Mouse (Mus musculus) adrenal gland, postnatal 36 days (tissue): ENCODE measurements around the gene Cyp2c65. TPM values are rescaled to one million over a fixed set of nuclear protein-coding genes. Genes with fewer than 3 reads are reported as not detected.

ENCODE experiments used
- DNase-seq, 2 experiments: peaks; one replicate each; pipeline ENCODE4 v3.0.0; 2021; ENCODE audit warnings: mixed read lengths in 1 of 2
- long read RNA-seq, 2 experiments: library from polyadenylated mRNA; stranded (forward); transcript quantifications; one replicate each; pipeline ENCODE4 v2.0.0; 2021; ENCODE audit warnings: borderline sequencing depth in 2 of 2
- total RNA-seq, 2 experiments: library from RNA; stranded (reverse); gene quantifications; 2 replicates each; pipeline ENCODE4 v1.2.3; 2021

Gene Cyp2c65
- not detected for total RNA-seq
- long read RNA-seq, experiment 1: 0 reads
- long read RNA-seq, experiment 2: 0 reads

DNA sequence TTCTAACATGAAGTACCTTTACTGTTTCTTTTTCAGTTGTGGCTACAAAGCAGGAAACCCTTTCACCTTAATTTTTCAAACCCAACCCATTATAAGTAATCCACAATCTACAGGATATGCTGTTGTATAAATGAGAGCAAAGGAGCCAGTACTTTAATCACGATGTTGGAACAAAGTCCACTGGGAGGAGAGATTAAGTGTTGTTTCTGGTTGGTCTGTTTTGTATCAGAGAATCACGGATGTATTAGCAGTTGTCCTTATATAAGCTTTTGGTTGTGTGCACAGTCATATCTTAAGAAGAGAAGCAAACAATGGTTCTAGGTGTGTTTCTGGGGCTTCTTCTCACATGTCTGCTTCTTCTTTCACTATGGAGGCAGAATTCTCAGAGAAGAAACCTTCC lies at the start of gene Cyp2c65:
Gene Cyp2c65 (plus strand): TSS at position 297 of the 400 bp plus-strand sequence.
- DNase-seq: no peak

DNA sequence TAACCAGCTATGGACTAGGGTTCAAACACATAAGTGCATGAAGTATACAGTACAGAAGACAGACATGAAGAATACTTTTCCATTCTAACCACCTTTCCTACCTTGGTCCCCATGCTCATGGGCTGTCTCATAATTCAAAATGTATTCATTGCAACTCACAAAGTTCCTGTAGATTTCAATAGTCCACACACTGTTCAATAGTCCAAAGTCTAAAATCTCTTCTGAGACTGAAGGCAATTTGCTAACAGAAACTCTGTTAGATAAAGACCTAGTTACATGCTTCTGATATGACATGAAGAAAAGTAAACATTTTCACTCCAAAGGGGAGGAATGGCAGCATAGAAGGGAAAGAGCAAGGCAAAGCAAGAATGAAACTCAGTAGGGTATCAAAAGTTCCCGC lies 2.9 kb upstream of the Cyp2c65 start:
- no peak for DNase-seq

DNA sequence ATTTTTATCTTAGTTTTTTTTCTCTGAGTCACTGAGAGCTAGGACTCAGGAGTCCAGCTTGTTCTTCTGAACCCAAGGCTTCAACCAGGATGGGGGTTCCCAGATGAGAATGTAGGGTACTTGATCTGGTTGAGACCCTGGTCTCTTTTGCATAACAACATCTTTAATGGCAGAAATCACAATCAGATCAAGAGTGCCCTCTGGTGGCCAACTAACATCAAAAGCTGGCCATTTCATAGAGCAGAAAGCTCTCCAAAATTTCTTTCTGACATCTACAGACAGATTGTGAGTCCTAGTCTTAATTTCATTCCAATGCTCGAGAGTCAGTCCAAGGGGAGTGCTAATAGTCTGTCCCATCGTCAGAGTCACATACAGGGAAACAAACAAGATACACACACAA lies 38.0 kb downstream of the Cyp2c65 start:
- peak in 1 of 2 experiments; percentile 2 for DNase-seq

DNA sequence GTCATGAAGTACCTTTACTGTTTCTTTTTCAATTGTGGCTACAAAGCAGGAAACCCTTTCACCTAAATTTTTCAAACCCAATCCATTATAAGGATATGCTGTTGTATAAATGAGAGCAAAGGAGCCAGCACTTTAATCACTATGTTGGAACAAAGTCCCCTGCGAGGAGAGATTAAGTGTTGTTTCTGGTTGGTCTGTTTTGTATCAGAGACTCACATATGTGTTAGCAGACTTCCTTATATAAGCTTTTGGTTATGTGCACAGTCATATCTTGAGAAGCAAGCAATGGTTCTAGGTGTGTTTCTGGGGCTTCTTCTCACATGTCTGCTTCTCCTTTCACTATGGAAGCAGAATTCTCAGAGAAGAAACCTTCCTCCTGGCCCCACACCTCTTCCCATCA lies 52.8 kb downstream of the Cyp2c65 start, which contains the start of gene Cyp2c66:
Gene Cyp2c66 (plus strand): TSS at position 255 of the 400 bp plus-strand sequence.
- no peak for DNase-seq

Other genes with a start within 250 kb of the Cyp2c65 start
- gene Noc3l, start 241.8 kb upstream of the Cyp2c65 start, total RNA-seq: 10 to 100 TPM; 15.5 to 20.6 TPM
- gene Tbc1d12, start 224.4 kb upstream of the Cyp2c65 start, total RNA-seq: 10 to 100 TPM; 10.2 to 10.9 TPM
- gene Hells, start 130.1 kb upstream of the Cyp2c65 start, total RNA-seq: 1 to 10 TPM; 5.1 to 6.9 TPM
- gene Cyp2c55, start 54.0 kb upstream of the Cyp2c65 start, total RNA-seq: under 1 TPM in 1 of 2 experiments, not detected in 1; 0.20 TPM
- gene Cyp2c66, start 52.9 kb downstream of the Cyp2c65 start, total RNA-seq: not detected
- under 1 TPM in 1 of 2 experiments, not detected in 1; 0.66 TPM for gene Cyp2c29, start 208.4 kb downstream of the Cyp2c65 start, total RNA-seq